Mouse (Mus musculus) cortical plate, adult 2 months (tissue): ENCODE data around the gene Nudt14. TPM values are rescaled to one million over a fixed set of nuclear protein-coding genes. Genes with fewer than 3 reads are reported as not detected.

Experiments used
- H3K27ac ChIP-seq: fragments of 200-500 bp; 2 replicates; pipeline ENCODE4 v1.5.1; 2012; ENCODE audit warnings: low read length, control low read depth, inconsistent platforms; ENCODE audit not compliant: insufficient read depth
- H3K4me1 ChIP-seq: fragments of 200-500 bp; 2 replicates; pipeline ENCODE4 v1.6.1; 2011; ENCODE audit warnings: low read length; ENCODE audit not compliant: control insufficient read depth, insufficient read depth
- H3K4me3 ChIP-seq: fragments of 200-500 bp; 2 replicates; pipeline ENCODE4 v1.5.1; 2011; ENCODE audit warnings: mild to moderate bottlenecking, low read length, control low read depth; ENCODE audit not compliant: insufficient read depth
- CTCF ChIP-seq: fragments of 200-500 bp; IDR thresholded peaks from 2 replicates; pipeline ENCODE4 v1.5.1; 2011; ENCODE audit warnings: mild to moderate bottlenecking, control low read depth, low read length; ENCODE audit not compliant: insufficient read depth; ENCODE audit errors: extremely low read depth
- POLR2A ChIP-seq: fragments of 200-500 bp; IDR thresholded peaks from 2 replicates; pipeline ENCODE4 v1.6.1; 2011; ENCODE audit warnings: mild to moderate bottlenecking, low read length, control low read depth; ENCODE audit not compliant: insufficient read depth; ENCODE audit errors: extremely low read depth
- polyA plus RNA-seq: library from polyadenylated mRNA; depleted of rRNA; stranded (reverse); fragments of >200 nt; gene quantifications from 2 replicates; pipeline ENCODE4 v1.2.3, GENCODE M21; 2012; rRNA removed

Nudt14 gene
- polyA plus RNA-seq, result 18.2 and 18.9 TPM in 2 replicates

DNA sequence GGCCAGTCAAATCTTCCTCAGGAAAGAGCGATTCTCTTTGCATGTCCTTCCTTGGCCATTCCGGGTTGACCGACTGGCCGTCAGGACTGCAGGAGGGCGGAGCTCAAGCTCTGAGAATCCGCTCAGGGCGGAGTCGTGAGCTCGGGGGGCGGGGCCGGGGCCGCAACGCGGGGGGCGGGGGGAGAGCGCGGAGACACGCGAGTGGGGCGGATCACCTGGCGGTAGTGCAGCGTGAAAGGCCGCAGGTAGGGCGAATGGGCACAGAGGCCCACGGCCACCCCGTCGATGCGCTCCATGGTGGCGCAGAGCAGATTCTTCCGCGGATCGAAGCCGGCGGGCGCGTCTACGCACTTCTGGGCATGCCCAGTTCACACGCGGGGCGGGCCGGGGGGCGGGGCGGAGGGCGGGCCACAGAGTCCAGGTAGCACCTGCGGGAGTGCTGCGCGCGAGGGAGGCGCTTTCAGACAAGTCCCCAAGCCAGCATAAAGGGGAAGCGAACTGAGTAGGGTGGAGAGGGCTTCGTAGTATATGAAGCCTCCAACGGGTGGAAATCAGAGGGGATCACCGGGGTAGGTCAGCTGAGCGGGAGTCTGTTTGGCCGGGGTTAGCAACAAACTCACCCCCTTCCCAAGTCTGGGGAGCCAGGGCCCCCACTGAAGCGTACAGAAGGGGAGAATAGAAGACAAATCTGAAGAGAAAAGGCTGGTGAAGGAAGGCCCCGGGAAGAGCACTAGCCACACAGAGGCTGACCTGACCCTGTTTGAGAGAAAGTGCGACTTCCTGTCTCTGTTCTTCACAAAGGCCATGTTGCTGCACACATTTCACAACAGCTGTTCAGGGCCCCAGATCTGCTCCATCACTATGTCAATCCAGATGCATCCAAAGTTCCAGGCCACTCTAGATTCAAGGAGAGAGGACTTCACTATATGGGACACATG, at the start of gene Nudt14:
Gene Nudt14 (minus strand): TSS at position 349 of the 938 bp plus-strand sequence.
- peaks cover 7% of the 10 kb centered on the region for H3K4me1 ChIP-seq
- TF ChIP-seq POLR2A (peak; percentile 56; the same call in 1 of the 2 replicates), CTCF (no peak)
- H3K4me3 ChIP-seq, result peak within 1 kb of the TSS; percentile 90
- H3K27ac ChIP-seq, result peak within 1 kb of the TSS; percentile 62; the same call in 1 of the 2 replicates

DNA sequence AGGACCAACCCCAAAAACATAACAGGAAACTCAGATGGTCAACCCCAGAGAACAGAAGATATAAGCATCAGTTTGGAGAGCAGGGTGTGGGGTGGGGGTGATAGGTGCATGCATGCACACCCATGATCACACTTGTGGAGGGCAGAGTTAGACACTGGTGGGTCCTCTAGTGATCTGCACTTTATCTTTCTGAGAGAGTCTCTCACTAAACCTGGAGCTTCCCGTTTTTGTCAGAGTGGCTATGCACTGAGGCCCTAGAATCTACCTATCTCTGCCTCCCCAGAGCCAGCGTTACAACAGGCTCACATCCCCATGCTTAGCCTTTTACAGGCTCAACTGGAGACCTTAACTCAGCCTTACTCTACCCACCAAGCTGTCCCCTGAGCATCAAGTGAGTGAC, 49.5 kb upstream of the Nudt14 start:
- no peak overlapping the region for H3K4me3 ChIP-seq
- H3K4me1 ChIP-seq, result no peaks in the 10 kb centered on the region
- TF ChIP-seq POLR2A (no peak), CTCF (no peak)
- H3K27ac ChIP-seq, result no peak overlapping the region

- H3K4me3 ChIP-seq, result no peak overlapping the region
Measured at GRCm38 (mm10) chr12:112990706-112991405, 48.9 kb upstream of the Nudt14 start.

DNA sequence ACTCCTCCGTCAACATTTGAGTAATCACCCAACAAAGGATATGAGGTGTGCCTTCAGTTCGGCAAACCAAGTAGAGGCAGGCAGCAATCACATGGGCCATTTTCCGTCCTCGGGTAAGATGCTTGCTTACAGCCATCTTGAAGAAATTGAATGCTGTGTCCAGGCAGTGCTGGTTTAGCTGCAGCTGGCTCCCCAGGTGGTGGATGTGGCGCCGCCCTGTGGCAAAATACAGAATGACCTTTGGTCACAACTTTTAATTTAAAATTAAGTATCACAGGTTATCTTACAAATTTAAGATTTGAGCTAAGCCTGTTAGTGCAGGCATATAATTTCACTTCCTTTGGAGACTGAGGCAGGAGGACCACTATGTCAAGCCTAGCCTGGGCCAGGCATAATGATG, 46.0 kb upstream of the Nudt14 start:
- 0 out of 2 replicates have a peak overlapping the region, but pooled peaks have one; percentile 25 for H3K27ac ChIP-seq
- H3K4me3 ChIP-seq, result no peak overlapping the region
- no peaks in the 10 kb centered on the region for H3K4me1 ChIP-seq
- TF ChIP-seq POLR2A (no peak), CTCF (peak; percentile 35; the same call in 1 of the 2 replicates)

More at GRCm38 (mm10) chr12:112990706-112991405, 48.9 kb upstream of the Nudt14 start:
- Histone ChIP-seq H3K4me1 (no peaks in the 10 kb centered on the region), H3K27ac (no peak overlapping the region)
- no peak for TF ChIP-seq CTCF
- TF ChIP-seq POLR2A, result no peak

GRCm38 (mm10) chr12:112985346-112985745, 43.4 kb upstream of the Nudt14 start:
- no peak overlapping the region for H3K27ac ChIP-seq
- H3K4me3 ChIP-seq, result no peak overlapping the region
- H3K4me1 ChIP-seq, result peaks cover 2% of the 10 kb centered on the region; the same call in 1 of the 2 replicates
- TF ChIP-seq POLR2A, result no peak
- TF ChIP-seq CTCF, result no peak

DNA sequence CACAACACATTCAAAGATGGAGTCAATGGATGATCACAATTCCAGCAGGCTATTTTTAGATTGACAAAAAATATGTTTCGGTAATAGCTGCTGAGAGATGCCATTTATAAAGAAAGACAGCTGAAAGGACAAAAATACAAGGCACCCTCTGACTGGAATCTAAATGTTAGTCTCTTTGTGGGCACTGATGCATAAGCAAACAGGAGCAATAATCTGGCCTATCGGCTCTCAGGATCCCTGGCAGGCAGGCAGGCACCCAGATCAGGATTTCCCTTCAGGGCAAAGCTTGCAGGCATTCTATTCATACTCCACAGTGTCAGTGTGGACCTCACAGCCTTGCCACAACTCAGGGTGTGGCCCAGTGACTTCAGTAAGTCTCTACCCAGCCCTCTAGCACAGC, 40.1 kb upstream of the Nudt14 start:
- Histone ChIP-seq H3K4me1 (peaks cover 2% of the 10 kb centered on the region), H3K27ac (no peak overlapping the region), H3K4me3 (no peak overlapping the region)
- TF ChIP-seq POLR2A, result no peak
- no peak for TF ChIP-seq CTCF

DNA sequence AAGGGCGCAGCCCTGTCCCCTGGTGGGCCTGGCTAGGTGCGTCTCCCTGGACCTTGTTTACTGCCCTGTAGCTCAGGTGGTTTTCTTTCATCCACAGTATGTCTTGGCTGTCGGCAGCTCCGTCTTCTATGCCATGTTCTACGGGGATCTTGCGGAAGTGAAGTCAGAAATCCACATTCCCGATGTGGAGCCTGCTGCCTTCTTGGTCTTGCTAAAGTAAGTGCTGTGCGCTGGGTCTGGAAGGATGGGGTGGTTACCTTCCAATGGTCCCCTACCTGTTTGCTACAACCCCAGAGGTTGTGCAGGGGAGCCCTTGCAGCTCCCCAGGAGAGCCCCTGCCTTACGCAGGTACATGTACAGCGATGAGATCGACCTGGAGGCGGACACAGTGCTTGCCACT, 35.2 kb upstream of the Nudt14 start:
- no peak for TF ChIP-seq CTCF
- TF ChIP-seq POLR2A, result no peak
- no peaks in the 10 kb centered on the region; the same call in 1 of the 2 replicates for H3K4me1 ChIP-seq
- peak overlapping the region; percentile 57 for H3K4me3 ChIP-seq
- H3K27ac ChIP-seq, result peak overlapping the region; percentile 99

GRCm38 (mm10) chr12:112976371-112977073, 34.6 kb upstream of the Nudt14 start, which contains the start of gene Btbd6:
Btbd6 (plus strand) TSS chr12:112976482.
- H3K4me3 ChIP-seq, result peak within 1 kb of the TSS; percentile 57
- no peak for TF ChIP-seq CTCF
- peak; percentile 74 for TF ChIP-seq POLR2A
- H3K27ac ChIP-seq, result peak within 1 kb of the TSS; percentile 99
- no peaks in the 10 kb centered on the region; the same call in 1 of the 2 replicates for H3K4me1 ChIP-seq

DNA sequence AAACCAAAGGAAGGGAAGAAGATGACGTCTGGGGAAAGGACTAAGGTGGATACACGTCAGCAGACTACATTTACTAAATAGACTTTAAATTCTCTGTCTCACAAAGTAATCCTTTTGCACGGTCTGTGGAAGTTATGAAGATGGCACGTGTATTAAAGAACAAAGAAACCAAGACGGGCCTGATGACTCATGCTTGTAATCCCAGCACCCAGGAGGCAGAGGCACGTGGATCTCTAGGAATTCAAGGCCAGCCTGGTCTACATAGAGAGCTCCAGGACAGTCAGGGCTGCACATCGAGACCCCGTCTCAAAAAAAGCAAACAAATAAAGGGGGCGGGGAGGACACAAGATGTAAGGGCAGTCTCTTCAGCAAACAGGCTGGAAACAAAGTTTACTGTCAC, 32.8 kb upstream of the Nudt14 start:
- Histone ChIP-seq H3K4me1 (no peaks in the 10 kb centered on the region; the same call in 1 of the 2 replicates), H3K27ac (no peak overlapping the region), H3K4me3 (no peak overlapping the region)
- TF ChIP-seq CTCF, result no peak
- no peak for TF ChIP-seq POLR2A
